Mouse (Mus musculus) kidney, postnatal 14 days (tissue): Measurements from ENCODE around the gene Eps15.

Source experiments
- DNase-seq: peaks from one replicate; pipeline ENCODE4 v3.0.0; 2022; ENCODE audit warnings: mixed read lengths

Gene Eps15

DNA sequence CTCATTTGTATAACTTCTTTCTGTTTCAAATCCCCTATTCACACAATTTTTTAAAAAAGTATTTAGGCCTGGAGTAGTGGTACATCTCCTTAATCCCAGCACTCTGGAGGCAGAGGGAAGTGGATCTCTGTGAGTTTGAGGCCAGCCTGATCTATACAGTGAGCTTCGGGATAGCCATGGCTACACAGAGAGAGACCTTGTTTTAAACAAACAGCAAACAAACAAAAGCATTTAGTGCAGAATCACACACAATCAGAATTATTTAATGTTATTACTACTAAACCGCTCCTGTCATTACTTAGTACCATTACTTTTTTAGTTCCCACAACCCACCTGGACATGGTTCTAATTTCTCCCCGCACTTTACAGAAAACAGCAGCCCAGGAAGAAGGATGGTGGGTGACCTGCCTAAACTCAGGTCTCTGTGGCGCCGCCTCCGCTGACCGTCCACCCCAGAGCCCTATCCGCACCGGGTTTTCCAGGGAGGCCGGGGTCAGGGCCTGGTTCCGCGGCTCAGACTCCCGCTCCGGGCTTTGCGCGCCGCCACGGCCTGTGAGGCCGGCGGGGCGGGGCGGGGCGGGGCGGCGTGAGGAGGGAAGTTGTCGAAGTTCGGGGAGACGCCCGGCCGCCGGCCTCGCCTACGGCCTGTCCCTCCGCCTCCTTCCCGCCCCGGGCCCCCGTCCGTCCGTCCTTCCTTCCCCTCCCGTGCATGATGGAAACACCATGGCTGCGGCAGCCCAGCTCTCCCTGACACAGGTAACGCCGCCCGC is at the start of gene Eps15:
Eps15 (plus strand) TSS at position 580 of the 770 bp plus-strand sequence.
- DNase-seq: peak; percentile 96

DNA sequence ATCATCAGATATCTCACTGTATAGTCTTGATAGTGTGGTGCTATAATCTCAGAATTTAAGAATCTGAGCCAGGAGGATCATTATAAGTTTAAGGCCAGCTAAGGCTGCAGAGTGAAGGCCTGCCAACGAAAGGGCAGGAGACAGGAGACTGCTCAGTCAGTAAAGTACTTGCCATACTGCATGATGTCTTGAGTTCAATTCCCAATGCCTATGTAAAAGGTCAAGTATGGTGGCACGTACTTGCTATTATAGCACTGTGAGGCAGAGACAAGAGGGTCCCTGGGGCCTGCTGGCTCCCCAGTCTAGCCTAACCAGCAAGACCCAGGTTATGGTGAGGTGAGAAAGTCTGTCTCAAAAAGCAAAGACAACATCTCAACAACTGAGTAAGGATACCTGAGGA is 45.9 kb upstream of the Eps15 start, which contains the start of gene Calr4:
Calr4 (plus strand) TSS at position 301 of the 400 bp plus-strand sequence.
- no peak for DNase-seq

DNA sequence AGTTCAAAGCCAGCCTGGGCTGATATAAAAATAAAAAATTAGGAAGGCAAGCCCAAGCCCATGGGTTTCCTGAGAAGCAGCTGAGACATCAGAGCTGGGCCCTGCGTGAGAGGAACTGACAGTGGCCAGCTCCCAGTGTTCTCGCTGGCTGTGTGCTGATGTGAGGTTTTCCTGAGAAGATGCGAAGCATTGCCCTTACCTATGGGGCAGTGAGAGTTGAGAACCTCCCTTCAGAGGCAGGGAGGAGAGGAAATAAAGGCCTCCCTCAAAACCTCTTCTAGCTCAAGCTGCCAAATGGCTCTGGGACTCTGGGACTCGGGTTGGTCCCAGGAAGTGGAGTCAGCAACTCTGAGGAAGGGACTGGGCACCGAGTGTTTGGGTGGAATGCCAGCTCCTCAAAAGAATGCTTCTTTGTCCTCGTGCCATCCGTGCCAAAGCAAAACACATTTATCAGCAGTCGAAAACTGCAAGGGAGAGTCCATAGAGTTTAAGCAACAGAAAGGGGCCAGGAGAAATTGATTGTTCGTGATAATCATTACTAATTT is 45.2 kb upstream of the Eps15 start:
- DNase-seq: no peak

DNA sequence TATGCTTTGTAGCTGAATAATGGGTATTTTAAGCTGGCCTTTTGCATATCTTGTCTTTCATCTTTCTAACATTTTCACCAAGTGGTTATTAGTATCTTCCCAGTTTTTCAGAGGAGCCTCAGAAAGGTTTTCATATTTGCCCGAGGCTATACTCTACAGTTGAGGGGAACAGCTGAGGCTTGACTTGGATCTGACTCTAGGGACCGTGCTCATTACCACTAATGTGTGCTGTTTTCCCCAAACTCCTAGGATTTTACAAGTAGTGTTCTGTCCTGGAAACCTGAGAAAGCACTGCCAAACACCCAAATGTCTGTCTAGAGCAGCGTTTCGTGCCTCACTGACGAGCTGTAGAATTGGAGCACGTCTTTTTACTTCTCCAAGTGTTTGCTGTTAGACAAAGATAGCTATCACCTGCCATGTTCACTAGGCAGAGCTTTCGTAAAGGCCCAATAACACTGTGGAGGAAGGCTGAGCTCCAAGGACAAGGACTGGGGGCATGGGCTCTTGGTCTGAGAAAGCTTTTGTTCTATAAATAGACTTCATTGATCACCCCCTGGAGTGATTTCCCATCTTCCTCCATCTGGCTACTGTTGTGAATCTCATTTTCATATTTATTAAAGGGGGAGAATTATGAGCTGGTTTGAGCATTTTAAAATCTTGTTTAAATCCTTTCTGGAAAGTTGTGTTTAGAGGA is 43.7 kb upstream of the Eps15 start:
- DNase-seq: no peak

DNA sequence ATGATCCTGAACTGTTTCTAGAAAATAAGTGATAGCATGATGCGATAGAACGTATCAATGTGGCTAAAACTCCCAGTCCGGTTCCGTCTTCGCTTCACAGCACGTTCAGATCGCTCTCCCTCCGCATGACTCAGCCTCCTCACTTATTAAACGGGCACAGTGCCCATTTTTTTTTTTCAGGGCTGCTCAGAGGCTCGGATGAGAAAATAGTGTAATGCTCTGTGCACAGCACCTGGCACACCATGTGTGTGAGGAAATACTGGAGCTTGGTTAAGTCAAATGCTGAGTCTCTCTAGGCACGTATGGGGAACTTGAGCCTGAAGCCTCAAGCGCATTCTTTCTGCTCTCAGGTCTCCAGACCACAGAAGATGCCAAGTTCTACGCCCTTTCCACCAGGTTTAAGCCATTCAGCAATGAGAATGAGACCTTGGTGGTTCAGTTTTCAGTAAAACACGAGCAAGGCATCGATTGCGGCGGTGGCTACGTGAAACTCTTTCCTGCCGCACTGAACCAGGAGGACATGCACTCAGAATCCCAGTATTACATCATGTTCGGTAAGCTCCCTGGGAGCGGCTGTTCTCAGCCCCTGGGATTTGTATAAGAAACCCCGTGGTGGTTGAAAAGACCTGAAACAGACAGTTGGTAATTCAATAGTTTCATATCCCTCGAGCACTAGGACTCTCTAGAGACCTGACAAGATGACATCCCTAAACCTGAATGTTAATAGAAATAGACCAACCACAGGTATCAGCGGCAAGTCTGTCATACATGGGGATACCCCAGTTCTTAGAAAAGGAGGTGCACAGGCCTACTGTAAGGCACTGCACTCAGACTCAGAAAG is 41.4 kb upstream of the Eps15 start:
- DNase-seq: peak; percentile 64

DNA sequence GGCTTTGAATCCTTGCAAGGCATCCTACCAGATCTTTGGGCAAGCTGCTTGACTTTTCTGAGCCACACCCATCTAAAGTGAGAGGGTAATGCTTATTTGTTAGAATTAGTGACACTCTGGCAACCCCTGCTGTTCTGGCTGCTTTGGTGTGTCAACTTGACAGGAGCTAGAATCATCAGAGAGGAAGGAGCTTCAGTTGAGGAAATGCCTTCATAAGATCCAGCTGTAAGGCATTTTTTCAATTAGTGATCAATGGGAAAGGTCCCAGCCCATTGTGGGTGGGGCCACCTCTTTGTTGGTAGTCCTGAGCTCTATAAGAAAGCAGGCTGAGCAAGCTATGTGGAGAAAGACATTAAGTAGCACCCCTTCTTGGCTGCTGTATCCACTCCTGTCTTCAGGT is 38.8 kb upstream of the Eps15 start:
- no peak for DNase-seq

DNA sequence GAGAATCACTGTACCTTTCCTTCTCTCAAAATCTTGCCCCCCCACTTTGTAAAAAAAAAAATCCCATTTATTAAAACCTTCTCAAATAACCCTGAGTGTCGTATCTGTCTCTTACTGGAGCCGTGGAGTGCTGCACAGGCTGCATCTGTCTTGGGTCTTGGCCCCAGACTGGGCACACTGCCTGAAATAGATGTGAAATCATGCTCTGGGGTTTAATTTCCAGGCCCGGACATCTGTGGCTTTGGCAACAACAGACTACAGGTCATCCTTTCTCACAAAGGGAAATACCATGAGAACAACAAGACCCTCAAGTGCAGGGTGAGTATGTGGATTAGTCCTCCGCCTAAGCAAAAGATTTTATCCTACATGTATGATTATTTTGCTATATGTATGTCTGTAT is 38.1 kb upstream of the Eps15 start:
- peak; percentile 35 for DNase-seq

DNA sequence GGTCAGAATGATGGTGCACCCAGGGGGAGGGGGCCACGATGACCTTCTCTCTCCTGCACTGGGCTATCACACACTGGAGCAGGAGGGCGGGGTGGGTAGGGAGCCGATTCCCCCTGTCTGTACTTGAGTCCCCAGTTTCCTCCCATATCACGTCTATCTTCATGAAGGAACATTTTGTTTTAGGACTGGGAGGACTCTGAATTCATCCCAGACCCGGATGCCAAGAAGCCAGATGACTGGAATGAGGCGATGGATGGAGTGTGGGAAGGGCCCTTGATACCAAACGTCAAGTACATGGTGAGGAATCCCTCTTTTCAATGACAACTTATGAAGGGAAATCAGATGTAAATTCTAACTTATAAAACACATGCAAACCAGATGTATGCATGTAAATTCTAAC is 35.6 kb upstream of the Eps15 start:
- no peak for DNase-seq

DNA sequence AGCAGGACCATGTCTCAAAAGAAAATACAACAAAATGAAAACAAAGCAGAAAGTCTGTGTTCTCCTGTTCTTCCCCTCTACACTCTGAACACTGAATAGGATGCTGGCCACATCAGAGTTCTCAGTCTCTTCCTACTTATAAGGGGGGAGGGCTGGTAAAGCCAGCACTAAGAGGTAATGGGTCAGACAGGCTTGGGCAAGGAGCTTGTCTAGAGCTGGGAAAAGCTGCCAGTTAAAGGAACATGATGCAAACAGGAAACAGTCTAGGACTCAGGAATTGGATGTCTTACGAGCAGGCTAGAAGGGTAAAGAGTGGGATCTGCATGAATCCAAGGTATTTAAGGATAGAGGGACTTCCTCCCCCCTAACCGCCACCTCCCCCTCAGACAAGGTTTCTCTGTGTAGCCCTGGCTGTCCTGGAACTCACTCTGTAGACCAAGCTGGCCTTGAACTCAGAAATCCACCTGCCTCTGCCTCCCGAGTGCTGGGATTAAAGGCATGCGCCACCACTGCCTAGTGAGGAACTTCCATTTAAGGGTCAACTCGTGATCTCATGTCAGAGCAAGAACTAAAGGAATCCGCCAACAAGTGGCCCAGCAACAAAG is 35.0 kb upstream of the Eps15 start:
- DNase-seq: no peak

DNA sequence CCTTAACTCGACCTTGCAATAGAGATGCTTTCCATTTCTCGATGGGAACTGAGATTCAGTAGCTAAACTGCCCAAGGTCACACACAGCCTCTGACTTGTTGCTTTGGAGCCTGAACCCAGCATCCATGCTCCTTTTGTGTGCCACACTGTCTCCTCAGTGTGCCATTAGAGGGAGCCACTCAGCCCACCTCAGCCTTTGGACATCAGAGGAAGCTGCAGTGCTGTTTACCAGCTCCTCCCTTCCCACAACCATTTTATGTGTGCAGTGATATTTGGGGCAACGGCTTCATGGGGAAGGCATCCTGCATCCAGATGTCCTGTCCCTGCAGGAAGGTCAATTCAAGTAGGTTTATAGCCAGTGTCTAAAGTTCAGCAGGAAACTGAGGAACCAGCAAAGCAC is 28.5 kb upstream of the Eps15 start:
- DNase-seq: peak; percentile 24

DNA sequence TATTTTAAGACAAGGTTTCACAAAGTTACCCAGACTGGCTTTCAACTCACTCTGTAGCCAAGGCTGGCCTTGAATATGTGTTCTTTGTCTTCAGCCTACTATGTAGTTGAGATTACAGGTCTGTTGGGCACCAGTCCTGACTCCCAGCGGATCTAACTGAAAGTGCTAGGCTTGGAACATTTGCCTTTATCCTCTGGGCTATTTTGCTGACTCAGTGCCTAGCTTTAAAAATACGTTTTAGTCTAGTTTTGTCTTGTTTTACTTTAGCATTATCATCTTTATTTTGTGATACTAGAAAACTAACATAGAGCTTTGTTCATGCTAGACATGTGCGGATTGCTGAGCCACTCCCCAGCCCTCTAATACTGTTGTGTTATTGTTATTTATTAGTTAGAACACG is 27.9 kb upstream of the Eps15 start:
- no peak for DNase-seq

DNA sequence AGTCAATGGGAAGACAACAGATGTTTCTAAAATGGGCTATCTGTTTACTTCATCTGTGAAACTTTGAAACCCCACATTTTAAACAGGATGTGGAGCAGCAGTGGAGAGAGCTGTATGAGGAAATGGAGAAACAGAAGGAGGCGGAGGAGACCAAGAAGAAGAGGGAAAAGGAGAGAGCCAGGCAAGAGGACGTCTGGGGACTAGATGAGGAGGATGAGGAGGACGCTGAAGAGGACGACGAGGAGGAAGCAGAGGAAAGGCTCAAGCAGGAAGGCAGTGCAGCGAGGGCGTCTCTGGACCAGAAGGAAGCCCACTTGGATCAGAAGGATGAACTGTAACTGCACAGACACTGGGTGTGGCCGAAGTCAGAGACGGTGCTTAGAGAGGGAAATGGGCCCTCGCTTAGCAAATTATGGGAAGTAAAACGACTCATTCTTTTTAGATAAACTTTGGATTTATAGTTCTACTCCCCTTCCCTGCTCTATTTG is 26.4 kb upstream of the Eps15 start:
- DNase-seq: no peak

DNA sequence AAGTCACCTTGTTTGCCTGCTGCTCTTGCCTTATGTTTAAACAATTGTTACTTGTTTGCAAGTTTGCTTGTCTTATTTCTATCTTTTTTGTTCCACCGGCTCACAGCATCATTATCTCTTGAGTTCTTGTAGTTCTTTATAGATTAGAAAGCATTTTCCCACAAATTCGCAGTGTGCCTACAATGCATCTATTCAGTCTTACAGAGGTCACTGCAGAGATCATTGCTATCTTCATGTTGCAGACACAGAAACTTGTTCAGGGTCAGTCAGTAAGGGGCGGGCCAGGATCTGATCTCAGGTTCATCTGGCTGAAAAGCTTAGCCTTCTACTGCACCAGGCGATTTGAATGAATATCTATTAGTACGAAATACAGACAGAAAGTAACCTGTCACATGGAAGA is 25.6 kb upstream of the Eps15 start:
- DNase-seq: no peak

DNA sequence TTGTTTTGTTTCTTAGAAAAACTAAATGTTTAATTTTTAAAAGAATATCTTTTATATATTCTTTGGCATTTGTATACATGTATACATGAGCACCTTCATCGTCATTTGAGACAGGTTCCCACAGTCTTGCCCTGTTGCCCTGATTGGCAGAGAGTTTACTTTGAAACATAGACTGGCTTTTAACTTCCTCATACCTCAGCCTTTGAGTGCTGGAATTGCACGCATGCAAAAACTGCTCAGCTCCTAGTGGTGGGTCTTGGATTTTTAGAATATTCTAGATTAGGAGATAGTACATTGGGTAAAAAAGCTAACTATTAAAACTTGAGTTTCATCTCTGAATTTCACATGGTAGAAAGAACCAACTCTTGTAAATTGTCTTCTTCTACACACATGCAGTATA is 24.7 kb upstream of the Eps15 start:
- DNase-seq: no peak

DNA sequence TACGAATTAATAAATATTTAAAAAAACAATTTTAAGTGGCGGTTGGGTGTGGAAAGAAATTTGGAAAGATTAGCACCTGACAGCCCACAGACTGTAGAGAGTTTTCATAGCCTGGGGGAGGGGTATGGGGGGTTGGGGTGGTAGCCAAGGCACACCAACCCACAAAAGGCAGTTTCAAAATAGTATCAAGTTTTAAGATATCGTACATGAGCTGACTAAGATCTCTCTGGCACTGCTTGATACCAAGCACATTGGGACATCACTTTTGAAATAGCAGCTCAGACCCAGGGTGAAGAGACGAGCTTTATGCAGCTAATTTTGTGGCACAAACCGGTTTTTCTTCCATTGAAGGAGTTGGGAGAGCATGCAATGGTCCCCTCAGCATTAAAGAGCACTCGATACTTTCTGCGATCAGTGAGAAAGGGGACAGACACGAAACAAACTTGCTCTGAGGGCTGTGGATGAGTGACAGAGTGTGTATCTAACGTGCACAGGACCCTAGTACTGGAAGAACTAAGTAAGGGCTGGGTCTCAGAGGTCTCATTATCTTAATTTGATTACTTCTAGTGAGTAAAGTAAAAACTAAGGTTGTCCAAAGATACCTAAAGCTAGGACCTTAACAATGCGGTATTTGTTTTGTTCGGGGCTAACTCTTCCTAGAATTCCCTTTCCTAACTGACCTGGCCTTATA is 24.2 kb upstream of the Eps15 start:
- no peak for DNase-seq

DNA sequence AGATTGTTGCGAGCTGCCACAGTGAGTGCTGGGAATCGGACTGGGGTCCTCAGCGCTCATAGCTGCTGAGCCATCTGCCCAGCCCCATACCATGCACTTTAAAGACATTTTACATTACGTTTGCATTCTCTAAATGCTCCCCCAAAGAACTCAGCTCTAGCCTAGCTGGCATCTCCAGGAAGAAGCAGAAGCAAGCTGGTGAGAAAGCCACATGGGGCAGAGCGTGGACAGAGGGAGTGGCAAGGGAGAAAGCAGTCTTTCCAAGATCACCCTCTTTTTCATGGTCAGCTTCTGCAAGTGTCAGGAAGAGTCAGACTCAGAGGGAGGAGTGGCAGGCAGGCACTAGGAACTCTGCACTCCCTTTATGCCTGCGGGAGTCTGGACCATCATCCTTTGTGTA is 23.3 kb upstream of the Eps15 start:
- DNase-seq: no peak

DNA sequence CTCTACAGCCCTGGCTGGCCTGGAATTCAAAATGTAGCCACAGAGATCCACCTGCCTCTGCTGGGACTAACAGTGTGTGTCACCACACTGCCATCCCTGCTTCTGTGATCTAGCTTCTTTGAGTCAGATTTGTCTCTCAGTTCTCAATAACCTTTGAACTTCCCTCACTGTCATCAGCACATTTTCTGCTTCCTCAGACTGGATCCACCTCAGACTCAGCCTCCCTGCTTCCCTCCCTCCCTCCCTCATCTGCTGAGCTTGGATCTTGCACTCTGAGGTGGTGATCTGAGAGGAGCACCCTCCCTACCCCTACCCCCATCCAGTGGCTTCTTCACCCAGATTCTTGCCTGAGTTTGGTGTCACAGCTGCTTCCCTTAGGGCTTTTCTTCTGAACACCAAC is 22.4 kb upstream of the Eps15 start:
- DNase-seq: peak; percentile 17

DNA sequence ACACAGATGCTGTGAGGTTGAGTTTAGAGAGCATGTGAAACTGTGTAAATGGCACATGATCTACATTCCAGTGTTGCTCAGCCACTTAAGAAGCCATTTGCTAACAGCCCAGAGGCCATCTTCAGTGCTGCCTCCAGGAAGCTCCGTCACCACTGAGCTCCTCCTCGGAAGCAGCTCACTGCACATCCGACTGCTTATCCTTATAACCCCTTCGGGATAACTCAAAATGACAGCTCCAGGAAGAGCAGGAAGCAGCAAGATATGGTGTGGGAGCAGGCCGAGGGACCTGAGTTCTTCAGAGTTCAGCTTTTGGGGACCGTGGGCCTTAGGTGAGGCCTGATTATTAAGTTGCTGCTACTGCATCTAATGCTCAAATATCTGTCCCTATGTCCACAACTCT is 18.0 kb upstream of the Eps15 start:
- no peak for DNase-seq

DNA sequence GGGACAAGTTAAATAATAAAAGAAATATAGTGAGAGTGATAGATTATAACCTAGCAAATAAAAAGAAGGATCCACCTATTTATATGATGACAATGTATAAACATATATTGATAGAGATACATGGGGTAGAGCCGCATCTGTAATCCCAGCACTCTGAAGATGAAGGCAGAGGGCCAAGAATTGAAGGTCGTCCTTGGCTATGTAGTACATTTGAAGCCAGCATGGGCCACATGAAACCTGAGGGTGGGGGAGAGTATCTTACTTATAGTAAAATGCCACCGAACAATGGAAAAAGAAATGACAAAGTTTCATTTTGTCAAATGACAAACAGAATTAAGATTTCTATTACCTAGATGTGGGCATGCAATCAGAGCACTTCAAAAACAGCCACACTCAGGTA is 14.0 kb upstream of the Eps15 start:
- DNase-seq: no peak

DNA sequence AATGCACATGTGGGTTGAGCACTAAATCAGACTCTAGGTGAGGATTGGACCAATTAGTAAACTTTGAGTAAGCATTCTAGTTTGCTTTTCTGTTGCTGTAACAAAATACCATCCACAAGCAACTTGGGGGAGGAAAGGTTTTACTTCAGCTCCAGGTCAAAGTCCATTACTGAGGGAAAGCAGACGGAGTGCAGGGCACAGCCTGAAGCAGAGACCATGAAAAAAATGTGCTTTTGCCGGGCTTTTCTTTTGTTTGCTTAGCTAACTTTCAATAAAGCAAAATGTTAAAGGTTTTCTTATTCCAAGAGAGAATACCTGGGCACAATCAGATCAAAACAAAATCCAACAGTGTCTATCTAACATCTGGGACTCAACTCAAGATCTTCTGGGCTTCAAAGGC is 13.3 kb upstream of the Eps15 start:
- no peak for DNase-seq

DNA sequence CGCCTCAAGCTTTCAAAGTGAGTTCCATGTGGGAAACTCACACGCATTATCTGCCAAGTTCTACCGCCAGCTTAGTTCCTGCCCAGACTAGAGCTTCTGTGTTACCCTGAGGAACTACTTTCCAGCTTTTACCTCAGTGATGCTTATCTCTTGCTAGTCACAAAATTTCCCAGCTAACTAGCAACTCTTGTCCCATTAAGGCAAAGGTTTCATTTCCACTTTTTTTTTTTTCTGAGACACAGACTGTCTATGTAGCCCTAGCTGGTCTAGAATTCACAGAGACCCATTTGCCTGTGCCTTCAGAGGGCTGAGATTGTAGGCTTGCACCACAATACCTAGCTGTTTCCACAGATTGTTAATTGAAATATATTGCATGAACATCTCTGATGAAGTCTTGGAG is 12.6 kb upstream of the Eps15 start:
- DNase-seq: no peak

DNA sequence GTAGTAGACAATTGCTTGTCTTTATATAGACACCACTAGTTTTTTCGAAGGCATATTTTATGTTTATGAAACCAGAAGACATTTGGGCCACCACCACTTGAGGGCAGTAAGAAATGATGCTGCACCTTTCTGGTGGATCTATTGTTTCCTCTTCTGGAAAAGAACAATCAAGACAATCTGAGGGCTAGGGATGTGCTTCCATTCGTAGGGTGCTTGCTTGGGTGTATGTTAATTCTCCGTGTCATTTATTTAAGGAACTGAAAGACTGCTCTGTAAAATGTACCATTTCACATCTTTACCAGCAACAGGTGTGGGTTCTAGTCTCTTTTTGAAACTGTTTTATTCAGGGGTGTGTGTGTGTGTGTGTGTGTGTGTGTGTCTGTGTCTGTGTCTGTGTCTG is 11.2 kb upstream of the Eps15 start:
- no peak for DNase-seq
